Mouse (Mus musculus): ENCODE data around the gene Xpo6.

DNA sequence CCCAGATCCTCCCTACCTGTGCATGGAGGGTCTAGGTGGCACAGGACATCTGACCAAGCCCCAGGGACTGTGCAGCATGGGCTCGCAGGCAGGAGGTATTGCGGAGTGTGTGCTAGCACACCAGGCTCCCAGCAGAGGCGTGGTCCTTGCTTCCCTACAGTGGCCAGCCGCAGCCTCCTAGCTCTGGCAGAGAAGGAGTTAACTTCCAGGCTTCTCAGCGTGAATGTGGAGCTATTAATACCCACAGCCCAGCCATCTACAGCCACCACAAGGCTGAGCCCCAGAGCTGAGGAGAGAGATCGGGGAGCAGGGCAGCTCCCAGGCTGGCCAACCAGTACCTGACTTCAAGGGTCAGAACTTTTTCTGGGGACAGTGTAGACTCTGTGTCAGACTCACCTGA lies 47.8 kb upstream of the Xpo6 start:
- 0 out of 2 replicates have a peak, but pooled peaks have one; percentile 24 for TF ChIP-seq POLR2A (IDR thresholded peaks at IDR 0.05; ENCODE audit: extremely low read depth, insufficient read depth, low read length)
- no peak for TF ChIP-seq CTCF (IDR thresholded peaks at IDR 0.05; ENCODE audit: extremely low read depth, insufficient read depth, low read length)
